Mouse (Mus musculus): Measurements from ENCODE around the gene Ptpre. TPM values are rescaled to one million over a fixed set of nuclear protein-coding genes. Genes with fewer than 3 reads are reported as not detected.
"Not testable (repeated sequence)": the region's sequence is repeated elsewhere in the genome, so short reads cannot be mapped to it uniquely, and the experiment has no call there.

The Ptpre gene
- total RNA-seq, 2 experiments from 2014 or later: 5.0 to 7.4 TPM

DNA sequence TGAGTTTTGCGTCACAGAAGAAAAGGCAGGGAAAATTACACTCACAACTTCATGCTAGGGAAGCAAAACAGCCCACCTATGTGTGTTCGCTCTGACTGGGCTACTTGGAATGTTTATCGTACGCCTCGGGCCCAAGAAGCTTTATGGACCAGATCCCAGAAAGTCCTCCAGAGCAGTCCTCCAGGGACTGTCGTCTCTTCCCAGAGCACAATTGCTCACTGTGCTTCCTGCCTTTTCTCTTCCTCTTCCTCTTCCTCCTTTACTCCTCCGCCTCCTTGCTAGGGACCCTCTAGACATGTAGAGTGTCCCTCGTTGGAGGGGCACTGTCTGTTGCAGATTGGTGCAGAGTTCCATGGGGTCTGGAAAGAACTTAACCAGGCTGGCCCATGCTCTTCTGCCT is 111.5 kb downstream of the Ptpre start:
- DNase-seq: no peak

- DNase-seq: no peak
These were observed 112.0 kb downstream of the Ptpre start for GRCm38 (mm10) chr7:135649306-135649705.

GRCm38 (mm10) chr7:135650061-135650460 is 112.8 kb downstream of the Ptpre start:
- DNase-seq: no peak

DNA sequence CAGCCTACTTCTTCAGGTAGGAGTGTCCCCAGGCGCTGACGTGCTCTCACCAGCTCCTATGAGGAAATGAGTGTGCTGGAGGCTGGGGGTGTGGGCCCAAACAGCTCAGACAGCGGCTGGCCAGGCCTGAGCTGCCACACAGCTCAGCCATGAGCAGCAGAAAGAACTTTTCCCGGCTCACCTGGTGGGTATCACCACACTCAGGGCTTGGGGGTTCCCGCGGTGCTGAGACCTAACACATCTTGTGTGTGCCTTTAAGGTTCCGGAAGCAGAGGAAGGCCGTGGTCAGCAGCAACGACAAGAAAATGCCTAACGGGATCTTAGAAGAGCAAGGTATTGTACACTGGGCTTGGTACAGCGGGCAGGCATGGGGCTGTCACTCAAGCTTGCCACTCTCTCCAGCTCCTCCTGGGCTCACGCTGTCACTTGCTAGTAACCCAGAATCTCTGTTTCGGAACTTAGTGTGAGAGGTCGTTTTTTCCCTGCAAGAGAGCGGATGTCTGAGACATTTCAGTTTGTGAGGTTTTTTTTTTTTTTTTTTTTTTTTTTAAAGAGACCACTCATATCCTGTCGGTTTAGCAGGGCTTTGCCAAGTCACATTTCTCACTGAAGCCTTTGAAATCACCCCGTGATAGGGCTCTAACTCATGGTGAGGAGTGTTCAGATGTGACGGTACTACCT is 114.7 kb downstream of the Ptpre start:
- DNase-seq: peak in 1 of 2 experiments; percentile 27

GRCm38 (mm10) chr7:135652781-135653180 is 115.5 kb downstream of the Ptpre start:
- no peak for DNase-seq

DNA sequence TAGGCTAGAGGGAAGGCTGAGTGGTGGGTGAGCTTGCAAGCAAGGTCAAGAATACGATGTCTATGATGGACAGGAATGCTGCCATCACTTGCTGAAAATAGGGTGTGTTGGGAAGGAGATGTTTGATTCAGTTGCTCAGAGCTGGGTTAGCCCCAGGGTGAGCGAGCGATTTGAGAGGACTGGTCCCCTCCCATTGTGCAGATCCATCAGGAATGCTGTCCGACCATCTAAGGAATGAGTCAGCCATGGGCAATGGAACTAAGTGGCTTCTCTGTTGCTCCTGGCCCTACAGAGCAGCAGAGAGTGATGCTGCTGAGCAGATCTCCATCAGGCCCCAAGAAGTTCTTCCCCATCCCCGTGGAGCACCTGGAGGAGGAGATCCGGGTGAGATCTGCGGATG is 116.3 kb downstream of the Ptpre start:
- no peak for DNase-seq

GRCm38 (mm10) chr7:135654288-135654687 is 117.0 kb downstream of the Ptpre start:
- DNase-seq: no peak

DNA sequence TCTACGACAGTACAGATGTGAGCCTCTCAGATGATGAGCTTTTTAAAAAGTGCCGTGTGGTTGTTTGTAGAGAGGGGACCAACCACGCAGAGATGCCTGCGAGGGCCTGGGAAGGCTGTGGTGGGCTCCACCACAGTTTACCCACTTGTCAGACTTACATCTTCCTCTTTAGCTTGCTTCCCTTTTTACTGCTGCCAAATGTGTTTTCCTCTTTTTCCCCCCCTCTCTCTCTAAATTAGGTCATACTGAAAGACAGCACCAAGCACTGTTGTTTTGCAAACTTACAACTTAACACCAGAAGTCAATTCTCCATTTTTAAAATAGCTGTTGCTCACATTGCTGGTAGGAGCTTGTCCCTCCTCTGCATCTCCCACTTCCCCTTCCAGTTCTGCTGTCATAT is 117.8 kb downstream of the Ptpre start:
- DNase-seq: no peak

- DNase-seq: no peak
These were observed 120.9 kb downstream of the Ptpre start for GRCm38 (mm10) chr7:135658150-135658549.

DNA sequence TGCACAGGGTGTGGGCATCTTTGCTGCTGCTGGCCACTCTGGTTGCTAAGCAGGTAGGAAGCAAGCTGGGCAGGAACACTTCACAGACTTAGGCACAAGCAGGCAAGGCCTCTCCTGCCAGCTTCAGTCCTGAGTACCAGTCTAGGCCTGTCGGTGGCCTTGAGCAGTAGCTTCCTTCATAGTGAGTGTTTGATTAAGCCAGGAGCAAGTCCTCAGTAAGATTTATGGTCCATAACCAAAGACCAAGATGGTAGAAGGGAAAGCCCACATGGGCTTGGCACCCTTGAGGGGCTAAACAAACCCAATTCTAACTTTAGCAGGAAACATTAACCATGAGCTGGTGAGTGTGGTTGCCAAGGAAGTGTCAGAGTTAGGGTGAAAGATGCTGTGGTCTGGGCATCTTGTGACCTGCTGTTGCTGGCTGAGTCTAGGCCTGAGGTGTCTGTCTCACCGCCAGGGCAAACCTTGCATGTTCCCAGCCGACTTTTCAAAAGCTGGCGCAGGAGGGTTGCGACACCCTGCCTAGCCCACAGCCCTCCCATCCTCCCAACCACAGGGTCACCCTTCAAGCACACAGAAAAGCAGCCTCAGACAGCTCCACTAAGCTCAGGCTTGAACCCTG is 122.1 kb downstream of the Ptpre start:
- DNase-seq: peak in 1 of 2 experiments; percentile 14

DNA sequence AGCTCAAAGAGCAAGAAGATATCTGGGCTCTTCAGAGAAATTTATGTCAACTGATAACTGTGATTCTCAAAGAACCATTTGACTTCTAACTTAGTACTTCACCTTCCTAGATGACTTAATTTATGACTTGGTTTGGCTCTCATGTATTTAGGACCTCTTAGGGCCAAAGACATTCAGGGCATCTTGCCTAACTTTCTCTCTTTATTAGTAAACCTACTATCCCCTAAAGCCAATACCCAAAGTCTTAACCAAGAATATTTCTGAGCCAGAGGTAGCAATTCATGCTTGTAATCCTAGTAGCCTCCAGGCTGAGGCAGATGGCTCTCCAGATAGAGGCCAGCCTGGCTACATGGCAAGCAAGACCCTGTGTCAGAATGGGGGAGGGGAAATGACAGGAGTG is 123.0 kb downstream of the Ptpre start:
- no peak for DNase-seq

GRCm38 (mm10) chr7:135664211-135664610 is 126.9 kb downstream of the Ptpre start:
- peak in 1 of 2 experiments; percentile 42 for DNase-seq

DNA sequence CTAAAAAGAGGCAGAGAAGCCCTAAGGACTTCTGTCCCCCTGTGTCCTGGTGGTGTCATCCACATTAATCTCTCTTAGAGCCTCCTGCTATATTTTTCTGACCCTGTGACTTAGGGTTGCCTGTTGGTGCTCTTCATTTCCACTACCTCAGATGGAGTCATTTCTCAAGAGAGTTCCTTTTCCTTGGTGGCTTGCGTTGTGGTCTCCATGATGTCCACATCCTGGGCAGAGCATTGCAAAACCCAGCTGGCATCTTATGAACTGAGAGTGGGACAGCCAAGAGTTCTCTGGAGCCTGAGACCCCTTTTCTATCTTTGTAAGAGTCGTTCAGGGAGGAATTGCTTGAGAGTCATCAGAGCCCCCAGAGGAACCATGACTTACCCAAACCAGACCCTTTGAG is 129.0 kb downstream of the Ptpre start:
- DNase-seq: no peak

DNA sequence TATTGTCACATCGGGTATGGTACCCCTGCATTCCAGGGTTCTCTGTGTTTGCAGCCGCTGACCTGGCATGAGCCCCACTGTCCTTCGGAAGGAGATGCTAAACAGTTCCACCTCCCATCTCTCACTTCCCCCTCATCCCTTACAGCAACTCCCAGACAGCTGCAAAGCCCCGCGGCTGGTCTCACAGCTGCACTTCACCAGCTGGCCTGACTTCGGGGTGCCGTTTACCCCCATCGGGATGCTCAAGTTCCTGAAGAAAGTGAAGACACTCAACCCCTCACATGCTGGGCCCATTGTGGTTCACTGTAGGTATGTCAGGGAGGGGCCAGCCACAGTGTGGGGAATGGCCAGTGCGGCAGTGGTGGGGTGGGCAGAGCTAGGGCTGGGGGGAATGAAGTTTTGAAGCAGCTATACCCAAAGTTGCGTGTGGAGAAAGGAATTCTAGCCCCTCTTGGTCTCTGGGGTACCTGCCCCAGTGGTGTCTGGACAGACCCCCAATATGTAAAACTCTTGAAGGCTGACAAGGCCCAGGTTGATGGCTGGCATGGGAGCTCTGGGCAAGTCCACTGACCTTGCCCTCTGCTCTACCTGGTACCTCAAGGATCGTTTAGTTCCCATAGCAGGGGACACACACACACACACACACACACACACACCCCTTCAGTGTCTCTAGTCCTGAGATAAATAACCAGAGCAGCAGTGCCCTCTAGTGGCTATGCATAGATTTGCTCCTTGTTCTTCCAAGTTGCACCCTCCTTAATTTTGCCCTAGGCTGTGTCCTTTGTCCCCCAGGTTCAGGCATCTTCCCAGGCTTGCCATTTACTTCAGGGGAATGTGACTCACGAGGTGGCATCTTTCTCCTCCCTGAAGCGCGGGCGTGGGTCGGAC is 131.8 kb downstream of the Ptpre start:
- peak; percentile 42 to 68 for DNase-seq

GRCm38 (mm10) chr7:135673576-135673975 is 136.3 kb downstream of the Ptpre start:
- peak; percentile 32 to 47 for DNase-seq

- DNase-seq: no peak
These were observed 139.4 kb downstream of the Ptpre start for GRCm38 (mm10) chr7:135676722-135677121.

DNA sequence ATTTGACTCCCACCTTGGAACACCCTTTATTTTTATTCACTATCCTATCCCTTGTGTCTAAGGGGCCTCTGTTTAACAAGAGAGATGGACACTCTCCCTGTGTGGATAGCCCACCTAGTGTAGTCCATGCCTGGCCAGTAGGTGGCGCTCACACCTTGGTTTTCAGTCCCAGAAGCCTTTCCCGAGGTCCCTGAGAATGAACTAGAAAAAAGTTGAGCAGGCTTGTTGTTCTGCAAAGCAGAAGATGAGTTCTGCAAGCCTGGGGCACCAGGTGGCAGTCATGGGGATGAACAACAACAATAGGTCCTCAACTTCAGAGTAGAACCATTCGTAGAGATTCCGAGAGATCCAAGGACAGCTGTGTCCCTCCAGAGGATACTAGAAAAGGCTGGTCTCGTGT is 143.1 kb downstream of the Ptpre start:
- peak; percentile 63 to 64 for DNase-seq

- not testable (repeated sequence) for DNase-seq
These were observed 146.8 kb downstream of the Ptpre start for GRCm38 (mm10) chr7:135684098-135684497.

DNA sequence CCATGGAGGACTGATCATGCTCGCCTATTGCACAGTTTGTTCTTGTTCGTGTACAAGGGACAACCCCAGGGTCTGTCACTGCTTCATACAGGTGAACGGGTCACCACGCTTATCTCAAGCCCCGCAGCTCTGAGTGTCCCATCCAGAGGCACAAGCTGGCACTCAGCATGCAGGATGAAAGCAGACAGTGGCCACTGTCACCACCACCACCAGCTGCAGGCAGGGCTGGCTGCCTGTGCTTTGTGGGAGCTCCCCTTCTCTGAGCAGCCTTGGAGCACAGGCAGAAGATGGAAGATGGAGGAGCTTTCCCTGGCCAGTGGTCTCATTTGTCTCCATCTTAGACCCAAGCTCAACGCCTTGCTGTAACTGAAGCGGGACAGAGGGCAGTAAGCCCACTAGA is 147.7 kb downstream of the Ptpre start:
- no peak for DNase-seq

GRCm38 (mm10) chr7:135689396-135689795 is 152.1 kb downstream of the Ptpre start:
- DNase-seq: no peak

GRCm38 (mm10) chr7:135691941-135692340 is 154.7 kb downstream of the Ptpre start:
- DNase-seq: no peak

DNA sequence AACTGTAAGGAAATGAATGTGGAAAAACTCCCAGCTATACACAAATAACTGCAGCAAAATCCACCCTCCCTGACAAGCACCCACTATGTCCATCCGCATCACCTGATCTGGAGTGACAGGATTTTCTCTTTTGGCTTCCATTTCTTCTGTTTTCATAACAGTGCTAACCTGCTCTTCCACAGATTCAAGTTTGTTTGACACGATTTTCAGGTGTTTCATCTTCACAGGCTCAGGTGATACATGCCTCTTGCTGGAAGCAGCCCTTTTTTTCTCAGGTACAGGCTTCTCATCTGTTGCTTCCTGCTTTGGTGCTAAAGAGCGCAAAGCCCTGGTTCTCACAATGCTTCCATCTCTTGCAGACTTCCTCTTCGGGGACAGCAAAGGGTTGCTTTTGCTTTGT is 156.8 kb downstream of the Ptpre start:
- no peak for DNase-seq

- no peak for DNase-seq
These were observed 157.5 kb downstream of the Ptpre start for GRCm38 (mm10) chr7:135694796-135695195.
